Mouse (Mus musculus): Measurements from ENCODE around the gene Gba2.

DNA sequence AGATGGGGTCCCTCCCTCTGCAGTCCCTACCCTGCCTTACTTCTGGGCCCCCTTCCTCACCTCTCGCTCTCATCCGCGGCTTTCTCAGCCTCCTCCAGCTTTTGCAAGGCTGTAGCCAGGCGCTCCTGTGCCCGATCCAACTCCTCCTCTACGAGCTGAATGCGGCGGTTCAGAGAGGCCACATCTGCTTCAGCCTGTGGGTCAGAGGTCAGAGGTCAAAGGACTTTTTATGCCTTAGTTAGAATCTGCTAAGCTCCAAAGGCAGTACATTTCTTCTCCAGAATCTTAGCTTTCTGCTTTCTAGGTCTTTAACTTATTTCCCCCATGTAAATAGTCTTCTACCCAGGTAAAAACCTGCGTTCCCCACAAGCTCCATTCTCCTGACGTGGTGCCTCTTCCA lies 59.1 kb downstream of the Gba2 start:
- no peak for TF ChIP-seq CTCF (IDR thresholded peaks at IDR 0.05; ENCODE audit: borderline replicate concordance, insufficient read depth, low read length)
- TF ChIP-seq POLR2A (IDR thresholded peaks at IDR 0.05; ENCODE audit: low read depth, low read length), result no peak; the same call in 1 of the 2 replicates
